Mouse (Mus musculus): ENCODE measurements around the gene Cadm3. TPM values are rescaled to one million over a fixed set of nuclear protein-coding genes. Genes with fewer than 3 reads are reported as not detected.

The Cadm3 gene
- polyA plus RNA-seq, 1 experiment from 2014 or later: 1.7 TPM

- H3K4me2 ChIP-seq: no peak overlapping the region
- no peaks in the 10 kb centered on the region for H3K4me1 ChIP-seq (replicated peaks)
- H3K27me3 ChIP-seq: peaks cover 24% of the 10 kb centered on the region
- 52% methylated on average over 7 of the region's 7 CpGs for WGBS (ENCODE audit: insufficient replicate concordance)
- no peak for ATAC-seq (ENCODE audit: insufficient read depth)
- no peak overlapping the region for H3K4me3 ChIP-seq (replicated peaks)
- no peak overlapping the region for H3K27ac ChIP-seq (replicated peaks)
- no peak overlapping the region for H3K9ac ChIP-seq
- no peaks in the 10 kb centered on the region for H3K9me3 ChIP-seq (replicated peaks)
- no peaks in the 10 kb centered on the region for H3K36me3 ChIP-seq (replicated peaks)
Observed at GRCm38 (mm10) chr1:173374020-173374419, 6.5 kb upstream of the Cadm3 start.

- H3K27ac ChIP-seq (replicated peaks): no peak overlapping the region
- no peak overlapping the region for H3K9ac ChIP-seq
- H3K4me1 ChIP-seq (replicated peaks): peaks cover 7% of the 10 kb centered on the region
- ATAC-seq (ENCODE audit: insufficient read depth): no peak
- no peaks in the 10 kb centered on the region for H3K9me3 ChIP-seq (replicated peaks)
- no peaks in the 10 kb centered on the region for H3K36me3 ChIP-seq (replicated peaks)
- no peak overlapping the region for H3K4me3 ChIP-seq (replicated peaks)
- 64% methylated on average over 6 of the region's 6 CpGs for WGBS (ENCODE audit: insufficient replicate concordance)
- H3K27me3 ChIP-seq: peaks cover 48% of the 10 kb centered on the region
- no peak overlapping the region for H3K4me2 ChIP-seq
Observed at GRCm38 (mm10) chr1:173371586-173371985, 4.1 kb upstream of the Cadm3 start.

DNA sequence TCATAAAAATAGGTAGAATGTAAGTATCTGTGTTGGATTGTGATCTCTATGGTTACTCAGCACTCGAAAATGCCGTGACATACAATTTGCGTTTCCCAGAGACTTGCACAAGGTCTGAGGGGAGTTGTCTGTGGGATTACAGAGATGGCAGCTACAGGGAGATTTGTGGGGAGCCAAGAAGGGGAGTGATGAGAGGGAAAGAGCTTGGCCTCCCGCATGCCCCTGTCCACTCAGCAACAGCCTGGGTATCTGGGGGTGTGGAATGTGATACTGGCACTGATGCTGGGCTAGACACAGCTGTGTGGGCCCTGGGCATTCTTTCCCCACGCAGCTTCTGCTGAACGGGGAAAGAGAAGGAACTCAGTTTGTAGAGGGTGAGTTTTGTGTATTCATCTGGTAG lies 3.0 kb upstream of the Cadm3 start:
- no peak for ATAC-seq (ENCODE audit: insufficient read depth)
- no peaks in the 10 kb centered on the region for H3K9me3 ChIP-seq (replicated peaks)
- H3K36me3 ChIP-seq (replicated peaks): no peaks in the 10 kb centered on the region
- no peak overlapping the region for H3K4me3 ChIP-seq (replicated peaks)
- H3K9ac ChIP-seq: no peak overlapping the region
- peaks cover 59% of the 10 kb centered on the region for H3K27me3 ChIP-seq
- WGBS (ENCODE audit: insufficient replicate concordance): 69% methylated on average over 6 of the region's 6 CpGs
- peaks cover 17% of the 10 kb centered on the region for H3K4me1 ChIP-seq (replicated peaks)
- no peak overlapping the region for H3K4me2 ChIP-seq
- no peak overlapping the region for H3K27ac ChIP-seq (replicated peaks)

DNA sequence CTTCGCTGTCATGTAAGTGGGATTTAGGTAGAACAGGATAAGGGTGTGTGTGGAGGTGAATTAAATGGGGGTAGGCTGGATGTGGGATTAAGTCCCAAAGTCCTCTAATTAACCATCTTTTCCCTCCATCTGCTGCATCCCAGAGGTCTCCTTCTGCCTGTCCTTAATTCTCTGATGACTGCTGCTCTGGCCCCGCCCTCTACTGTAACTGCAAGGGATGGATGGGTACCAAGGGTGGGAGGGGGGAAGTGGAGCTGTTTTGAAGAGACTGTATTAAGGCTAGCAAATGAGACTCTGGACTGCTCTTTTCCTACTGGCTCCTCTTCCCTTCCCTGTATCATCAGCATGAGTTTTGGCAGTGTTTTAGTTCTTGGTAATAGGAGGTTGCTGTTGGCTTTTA lies 2.1 kb upstream of the Cadm3 start:
- ATAC-seq (ENCODE audit: insufficient read depth): no peak
- WGBS (ENCODE audit: insufficient replicate concordance): 55% methylated on average over 2 of the region's 2 CpGs
- H3K36me3 ChIP-seq (replicated peaks): no peaks in the 10 kb centered on the region
- H3K4me1 ChIP-seq (replicated peaks): peaks cover 19% of the 10 kb centered on the region
- H3K27ac ChIP-seq (replicated peaks): no peak overlapping the region
- no peaks in the 10 kb centered on the region for H3K9me3 ChIP-seq (replicated peaks)
- no peak overlapping the region for H3K4me3 ChIP-seq (replicated peaks)
- H3K9ac ChIP-seq: no peak overlapping the region
- no peak overlapping the region for H3K4me2 ChIP-seq
- peaks cover 68% of the 10 kb centered on the region for H3K27me3 ChIP-seq

DNA sequence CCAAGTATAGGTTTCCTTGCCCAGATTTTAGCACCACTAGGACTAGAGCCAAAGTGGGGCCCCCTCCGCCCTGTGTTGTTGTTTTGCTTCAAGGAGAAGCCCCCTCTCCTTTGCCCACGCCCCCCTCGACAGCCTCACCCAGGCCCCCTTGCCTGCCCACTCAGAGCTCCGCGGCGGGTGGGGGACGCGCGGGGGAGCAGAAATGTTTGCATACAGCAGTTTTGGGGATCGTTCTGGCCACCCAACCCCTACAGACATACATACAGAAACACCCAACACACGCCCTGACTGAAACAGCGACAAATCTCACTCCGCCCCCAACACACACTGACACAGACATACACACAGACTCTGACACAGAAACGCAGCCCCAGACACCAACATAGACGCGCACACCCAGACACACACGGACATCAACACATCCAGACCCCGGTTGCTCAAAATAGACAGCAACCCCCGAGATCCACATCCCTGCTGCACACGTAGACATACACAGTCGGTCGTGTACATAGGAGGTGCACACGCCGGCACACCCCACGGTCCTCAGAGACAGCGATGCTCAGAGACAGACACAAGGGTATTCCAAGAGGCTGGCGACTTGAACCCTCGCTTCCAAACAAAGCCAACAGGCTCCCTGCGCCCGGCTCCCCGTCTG lies 667 bp downstream of the Cadm3 start:
- WGBS (ENCODE audit: insufficient replicate concordance): 2% methylated on average over 31 of the region's 31 CpGs
- Histone ChIP-seq H3K4me3 (replicated peaks) (peak overlapping the region; percentile 26), H3K27me3 (peaks cover 83% of the 10 kb centered on the region), H3K36me3 (replicated peaks) (no peaks in the 10 kb centered on the region), H3K27ac (replicated peaks) (no peak overlapping the region), H3K9ac (no peak overlapping the region), H3K4me2 (peak overlapping the region; percentile 40), H3K4me1 (replicated peaks) (peaks cover 19% of the 10 kb centered on the region), H3K9me3 (replicated peaks) (no peaks in the 10 kb centered on the region)
- ATAC-seq (ENCODE audit: insufficient read depth): no peak

- no peaks in the 10 kb centered on the region for H3K9me3 ChIP-seq (replicated peaks)
- peak; percentile 49 for ATAC-seq (ENCODE audit: insufficient read depth)
- H3K9ac ChIP-seq: no peak overlapping the region
- peaks cover 79% of the 10 kb centered on the region for H3K27me3 ChIP-seq
- no peaks in the 10 kb centered on the region for H3K36me3 ChIP-seq (replicated peaks)
- H3K27ac ChIP-seq (replicated peaks): no peak overlapping the region
- WGBS (ENCODE audit: insufficient replicate concordance): 5% methylated on average over 13 of the region's 13 CpGs
- H3K4me2 ChIP-seq: no peak overlapping the region
- no peak overlapping the region for H3K4me3 ChIP-seq (replicated peaks)
- H3K4me1 ChIP-seq (replicated peaks): peaks cover 19% of the 10 kb centered on the region
Observed at GRCm38 (mm10) chr1:173365970-173366409, 1.5 kb downstream of the Cadm3 start.

- Histone ChIP-seq H3K27ac (replicated peaks) (no peak overlapping the region), H3K4me2 (no peak overlapping the region), H3K9ac (no peak overlapping the region), H3K27me3 (peaks cover 61% of the 10 kb centered on the region), H3K4me3 (replicated peaks) (no peak overlapping the region), H3K36me3 (replicated peaks) (no peaks in the 10 kb centered on the region), H3K9me3 (replicated peaks) (no peaks in the 10 kb centered on the region), H3K4me1 (replicated peaks) (peaks cover 19% of the 10 kb centered on the region)
- ATAC-seq (ENCODE audit: insufficient read depth): no peak
- WGBS (ENCODE audit: insufficient replicate concordance): 74% methylated on average over 4 of the region's 4 CpGs
Observed at GRCm38 (mm10) chr1:173364125-173364800, 3.2 kb downstream of the Cadm3 start.

GRCm38 (mm10) chr1:173363436-173363835 lies 4.1 kb downstream of the Cadm3 start:
- no peak for ATAC-seq (ENCODE audit: insufficient read depth)
- no peaks in the 10 kb centered on the region for H3K9me3 ChIP-seq (replicated peaks)
- H3K27ac ChIP-seq (replicated peaks): no peak overlapping the region

GRCm38 (mm10) chr1:173361651-173362050 lies 5.8 kb downstream of the Cadm3 start:
- H3K9me3 ChIP-seq (replicated peaks): no peaks in the 10 kb centered on the region
- peaks cover 35% of the 10 kb centered on the region for H3K27me3 ChIP-seq
- no peak overlapping the region for H3K9ac ChIP-seq
- ATAC-seq (ENCODE audit: insufficient read depth): no peak
- no peak overlapping the region for H3K4me3 ChIP-seq (replicated peaks)
- no peaks in the 10 kb centered on the region for H3K36me3 ChIP-seq (replicated peaks)
- WGBS (ENCODE audit: insufficient replicate concordance): 24% methylated on average over 6 of the region's 6 CpGs
- peaks cover 13% of the 10 kb centered on the region for H3K4me1 ChIP-seq (replicated peaks)
- no peak overlapping the region for H3K4me2 ChIP-seq
- H3K27ac ChIP-seq (replicated peaks): no peak overlapping the region

More at GRCm38 (mm10) chr1:173363436-173363835, 4.1 kb downstream of the Cadm3 start:
- H3K4me2 ChIP-seq: no peak overlapping the region
- peaks cover 19% of the 10 kb centered on the region for H3K4me1 ChIP-seq (replicated peaks)
- no peaks in the 10 kb centered on the region for H3K36me3 ChIP-seq (replicated peaks)
- H3K27me3 ChIP-seq: peaks cover 53% of the 10 kb centered on the region
- no peak overlapping the region for H3K9ac ChIP-seq
- 75% methylated on average over 2 of the region's 2 CpGs for WGBS (ENCODE audit: insufficient replicate concordance)
- H3K4me3 ChIP-seq (replicated peaks): no peak overlapping the region

DNA sequence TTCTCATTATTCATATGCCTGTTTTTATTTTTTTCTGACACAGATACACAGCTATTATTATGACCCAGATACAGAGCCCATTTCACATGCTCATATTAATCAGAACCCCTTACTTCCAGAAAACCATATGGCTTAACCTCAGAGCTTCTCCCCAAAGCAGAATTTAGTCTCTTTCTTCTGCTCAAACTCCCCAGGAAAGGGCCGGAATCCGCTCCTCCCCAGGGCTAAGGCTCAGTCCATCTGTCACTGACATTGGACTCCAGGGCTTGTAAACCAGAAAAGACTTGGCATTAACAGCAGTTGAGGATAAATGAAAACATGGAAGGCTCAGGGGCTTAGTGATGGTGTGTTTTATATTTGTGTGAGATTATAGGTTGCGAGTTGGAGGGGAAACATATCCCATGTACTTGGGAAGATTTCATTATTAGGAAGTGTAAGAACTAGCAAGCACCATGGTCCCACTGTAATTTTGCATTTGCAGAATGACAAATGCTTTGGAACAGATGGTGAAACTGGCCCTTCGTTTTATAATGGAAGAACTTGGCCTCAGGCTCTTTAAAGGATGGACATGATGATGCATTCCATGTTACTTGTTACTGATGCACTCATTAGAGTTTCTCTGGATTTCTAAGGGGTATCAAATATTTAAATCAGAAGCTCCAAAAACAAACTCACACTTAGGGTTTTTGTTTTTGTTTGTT lies 7.8 kb downstream of the Cadm3 start:
- H3K4me3 ChIP-seq (replicated peaks): no peak overlapping the region
- no peaks in the 10 kb centered on the region for H3K9me3 ChIP-seq (replicated peaks)
- H3K27ac ChIP-seq (replicated peaks): no peak overlapping the region
- peaks cover 17% of the 10 kb centered on the region for H3K4me1 ChIP-seq (replicated peaks)
- H3K4me2 ChIP-seq: no peak overlapping the region
- no peaks in the 10 kb centered on the region for H3K36me3 ChIP-seq (replicated peaks)
- peaks cover 16% of the 10 kb centered on the region for H3K27me3 ChIP-seq
- no peak overlapping the region for H3K9ac ChIP-seq
- no peak for ATAC-seq (ENCODE audit: insufficient read depth)
- 61% methylated on average over 4 of the region's 4 CpGs for WGBS (ENCODE audit: insufficient replicate concordance)

- 27% methylated on average over 4 of the region's 4 CpGs for WGBS (ENCODE audit: insufficient replicate concordance)
- H3K9me3 ChIP-seq (replicated peaks): no peaks in the 10 kb centered on the region
- H3K36me3 ChIP-seq (replicated peaks): no peaks in the 10 kb centered on the region; the same call in 1 of the 2 replicates
- no peak overlapping the region for H3K27ac ChIP-seq (replicated peaks)
- no peak overlapping the region for H3K9ac ChIP-seq
- no peaks in the 10 kb centered on the region for H3K27me3 ChIP-seq
- no peak overlapping the region for H3K4me2 ChIP-seq
- no peak for ATAC-seq (ENCODE audit: insufficient read depth)
- no peak overlapping the region for H3K4me3 ChIP-seq (replicated peaks)
- peaks cover 25% of the 10 kb centered on the region for H3K4me1 ChIP-seq (replicated peaks)
Observed at GRCm38 (mm10) chr1:173357799-173358198, 9.7 kb downstream of the Cadm3 start.
